Mouse (Mus musculus) ovary, postnatal 14 days (tissue): Measurements from ENCODE around the gene Hist1h2ac.
A peak's percentile ranks its signal among the peaks of the same experiment; 100 is the strongest.
"Not testable (repeated sequence)": the region's sequence is repeated elsewhere in the genome, so short reads cannot be mapped to it uniquely, and the experiment has no call there.

Source experiments
- DNase-seq: peaks from one replicate; pipeline ENCODE4 v3.0.0; 2022; ENCODE audit warnings: low spot score

Gene Hist1h2ac

DNA sequence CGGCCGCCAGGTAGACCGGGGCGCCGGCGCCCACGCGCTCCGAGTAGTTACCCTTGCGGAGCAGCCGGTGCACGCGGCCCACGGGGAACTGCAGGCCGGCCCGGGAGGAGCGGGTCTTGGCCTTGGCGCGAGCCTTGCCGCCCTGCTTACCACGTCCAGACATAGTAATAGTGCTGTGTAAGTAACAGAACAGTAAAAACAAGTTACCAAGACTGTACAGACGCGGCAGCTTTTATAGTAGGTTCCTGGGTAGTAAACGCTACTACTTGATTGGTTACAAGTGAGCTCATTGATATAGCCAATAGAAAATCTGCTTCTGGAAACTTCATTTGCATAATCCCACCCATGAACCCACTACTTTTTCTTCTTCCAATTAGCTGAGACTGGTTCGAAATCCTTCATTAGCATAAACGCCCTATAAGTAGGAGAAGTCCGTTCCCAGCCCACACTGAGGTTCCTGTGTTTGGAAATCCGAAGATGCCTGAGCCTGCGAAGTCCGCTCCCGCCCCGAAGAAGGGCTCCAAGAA, at the start of gene Hist1h2ac, which contains the start of gene Hist1h2bc:
Gene Hist1h2ac (minus strand): TSS at position 194 of the 527 bp plus-strand sequence.
Gene Hist1h2bc (plus strand): TSS at position 445 of the 527 bp plus-strand sequence.
- peak; percentile 65 for DNase-seq

DNA sequence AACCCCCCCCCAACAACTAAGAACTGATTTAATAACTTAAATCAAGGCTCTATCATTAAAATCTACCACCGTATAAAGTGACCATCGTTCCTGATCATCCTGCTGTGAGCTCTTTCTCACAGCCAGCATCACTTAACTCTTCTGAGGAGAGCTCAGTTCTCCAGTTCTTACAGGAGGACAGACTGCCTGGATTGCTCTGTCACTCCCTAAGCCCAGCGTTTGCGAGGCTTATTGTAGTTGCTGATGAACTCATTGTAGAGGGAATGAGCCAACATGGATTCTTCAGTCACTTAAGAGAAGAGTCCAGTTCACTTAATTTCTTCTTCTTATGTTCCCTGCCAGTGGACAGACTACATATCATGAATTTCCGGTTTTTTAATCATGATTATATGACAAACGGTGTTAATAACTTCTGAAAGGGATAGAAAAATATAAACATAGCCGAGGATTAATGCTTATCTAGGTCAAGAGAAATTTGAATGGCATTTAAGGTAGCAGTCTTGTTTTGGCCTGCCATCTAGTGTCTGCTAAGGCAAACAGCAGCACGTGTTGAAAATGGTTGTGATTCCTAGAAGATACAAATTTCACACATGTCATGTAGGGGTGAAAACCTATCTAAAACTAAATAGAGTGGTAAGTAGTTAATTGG, 48.5 kb upstream of the Hist1h2ac start:
- no peak for DNase-seq

DNA sequence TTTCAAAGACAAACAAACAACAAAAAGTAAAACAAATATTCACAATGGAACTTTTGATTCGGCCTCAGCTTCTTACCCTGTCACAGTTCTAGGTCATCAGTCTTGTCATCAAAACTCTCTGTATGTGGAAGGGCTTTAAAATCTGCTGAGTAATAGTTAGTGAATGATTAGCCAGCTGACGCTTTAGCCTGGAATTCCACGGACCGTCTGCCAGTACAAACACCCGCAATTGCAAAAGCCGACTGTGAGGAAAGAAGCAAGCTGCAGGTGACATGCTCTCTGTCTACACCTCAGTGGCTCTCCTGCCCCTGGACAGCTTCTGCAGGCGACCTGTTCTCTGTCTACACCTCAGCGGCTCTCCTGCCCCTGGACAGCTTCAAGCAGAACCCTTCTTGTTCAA, 46.7 kb upstream of the Hist1h2ac start:
- DNase-seq, result no peak

DNA sequence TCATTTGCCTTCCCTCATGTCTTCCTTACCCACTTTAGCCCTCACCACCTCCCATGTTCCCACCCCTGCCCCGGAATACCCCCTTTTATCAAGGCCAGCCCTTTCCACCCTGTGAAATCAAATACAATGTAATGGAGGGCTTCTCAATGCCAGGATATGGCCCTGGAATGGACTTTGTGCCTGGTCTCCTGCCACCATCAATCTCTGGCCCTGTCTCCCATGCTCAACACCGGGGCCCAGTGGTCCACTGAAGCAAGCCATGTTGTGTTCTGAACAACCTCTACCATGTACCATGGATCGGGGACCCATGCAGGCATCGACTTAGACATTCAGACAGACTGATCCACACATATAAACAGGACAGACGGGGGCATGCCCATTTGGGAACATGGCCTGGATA, 46.0 kb upstream of the Hist1h2ac start:
- no peak for DNase-seq

DNA sequence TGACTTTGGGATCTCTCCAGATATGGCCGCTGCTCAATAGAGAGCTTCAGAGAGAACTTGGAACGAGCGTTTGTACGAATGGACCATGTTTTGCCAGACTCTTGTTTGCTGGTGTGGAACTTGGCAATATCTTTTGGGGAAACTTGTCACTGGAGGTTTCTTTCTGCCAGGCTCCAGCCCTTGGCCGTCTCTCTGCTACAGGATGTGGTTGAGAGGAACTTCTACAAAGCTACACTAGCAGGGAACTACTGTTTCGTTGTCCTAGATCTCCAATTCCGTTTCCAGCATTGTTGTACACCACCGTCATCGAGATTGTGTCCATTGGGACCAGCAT, 45.4 kb upstream of the Hist1h2ac start:
- DNase-seq, result no peak

DNA sequence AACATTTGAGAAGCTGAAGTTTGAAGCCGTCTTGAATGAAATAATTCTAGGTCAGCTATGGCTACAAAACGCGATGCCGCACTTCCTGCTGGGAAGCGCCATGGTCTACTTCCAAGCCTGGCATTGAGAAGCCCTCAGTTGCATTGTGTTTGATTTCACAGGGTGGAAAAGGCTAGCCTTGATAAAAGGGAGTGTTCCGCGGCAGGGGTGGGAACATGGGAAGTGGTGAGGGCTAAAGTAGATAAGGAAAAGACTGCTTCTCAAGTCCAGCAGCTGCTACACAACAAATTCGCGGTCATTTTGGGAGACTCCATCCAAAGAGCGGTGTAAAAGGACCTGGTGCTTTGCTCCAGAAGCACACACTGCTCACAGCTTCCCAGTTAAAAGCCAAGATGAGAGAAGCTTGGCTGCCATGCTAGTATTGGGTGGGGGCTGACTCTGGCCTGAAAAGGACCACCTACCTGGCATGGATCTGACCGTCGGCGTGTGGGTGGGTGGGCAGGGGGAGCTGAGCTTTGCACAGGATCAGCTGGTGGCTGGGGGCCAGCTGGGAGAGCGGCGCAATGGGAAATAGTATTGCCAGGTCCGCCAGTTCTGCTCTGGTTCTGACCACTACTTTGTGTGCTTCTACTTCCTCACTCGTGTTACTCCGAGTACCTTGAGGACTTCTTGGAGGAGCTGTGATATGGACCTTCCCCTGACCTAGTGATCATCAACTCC, 44.9 kb upstream of the Hist1h2ac start:
- DNase-seq, result no peak

DNA sequence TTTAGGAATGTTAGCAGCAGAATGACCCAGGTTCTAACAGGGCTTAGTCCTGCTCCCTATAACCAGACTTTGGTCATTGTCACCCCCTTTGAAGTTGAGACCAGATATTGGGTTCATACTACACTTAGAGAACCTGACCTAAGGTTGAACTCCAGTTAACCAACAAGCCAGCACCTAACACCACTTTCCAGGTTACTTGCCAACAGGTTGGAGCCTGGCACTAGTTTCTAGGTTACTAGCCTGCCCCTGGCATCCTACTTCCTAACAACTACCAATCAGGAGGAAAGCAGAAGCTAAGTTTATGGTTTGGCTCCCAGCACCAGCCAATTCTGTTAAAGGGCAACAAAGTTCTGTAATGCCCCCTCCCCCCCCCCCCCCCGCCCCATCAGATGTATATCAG, 41.5 kb upstream of the Hist1h2ac start:
- no peak for DNase-seq

DNA sequence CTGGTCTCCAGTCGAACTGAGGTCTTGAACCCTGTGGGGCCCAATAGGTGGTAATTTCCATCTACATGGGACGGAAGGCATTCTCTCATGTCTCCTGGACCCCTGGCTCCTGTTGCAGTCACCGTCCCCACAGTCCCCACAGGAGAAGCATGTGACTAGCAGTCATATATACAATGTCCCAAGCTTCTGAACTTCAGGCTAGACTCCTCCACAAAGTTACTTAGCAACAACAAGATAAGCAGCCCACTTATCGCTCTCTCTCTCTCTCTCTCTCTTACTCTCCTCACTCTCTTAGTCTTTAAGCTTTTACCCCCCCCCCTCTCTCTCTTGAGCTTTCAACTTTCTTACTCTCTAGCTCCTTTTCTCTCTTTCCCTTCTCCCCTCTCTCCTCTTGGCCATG, 40.5 kb upstream of the Hist1h2ac start:
- DNase-seq, result no peak

DNA sequence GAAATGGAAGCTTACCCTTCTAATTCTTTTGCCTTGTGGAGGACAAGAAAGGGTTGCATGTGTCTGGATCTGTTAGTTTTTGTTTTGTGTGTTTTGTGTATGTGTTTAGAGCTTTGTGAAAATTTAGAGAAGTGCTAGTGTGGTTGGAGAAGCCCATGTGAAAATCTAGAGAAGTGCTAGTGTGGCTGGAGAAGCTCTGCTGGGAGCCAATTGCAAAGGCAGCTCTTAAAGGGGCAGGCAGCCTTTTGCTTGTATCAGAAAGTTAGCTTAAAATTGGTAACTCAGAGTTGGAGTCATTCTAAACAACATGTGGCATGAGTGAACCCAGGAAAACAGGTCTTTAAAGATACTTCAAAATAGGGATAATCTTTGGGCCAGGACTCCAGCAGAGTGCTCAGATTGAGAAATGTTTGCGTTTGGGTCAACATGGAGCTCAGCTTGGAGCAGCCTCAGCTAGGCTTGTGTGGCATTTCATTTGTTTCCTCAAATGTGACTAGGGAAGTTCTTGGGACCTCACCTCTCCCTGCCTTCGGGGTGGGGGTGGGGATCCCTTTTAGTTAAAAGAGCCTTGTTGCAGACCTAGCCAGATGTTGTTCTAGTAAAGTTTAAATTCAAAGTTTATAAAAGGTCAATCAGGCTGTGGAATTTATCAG, 34.0 kb upstream of the Hist1h2ac start:
- DNase-seq, result not testable (repeated sequence)

DNA sequence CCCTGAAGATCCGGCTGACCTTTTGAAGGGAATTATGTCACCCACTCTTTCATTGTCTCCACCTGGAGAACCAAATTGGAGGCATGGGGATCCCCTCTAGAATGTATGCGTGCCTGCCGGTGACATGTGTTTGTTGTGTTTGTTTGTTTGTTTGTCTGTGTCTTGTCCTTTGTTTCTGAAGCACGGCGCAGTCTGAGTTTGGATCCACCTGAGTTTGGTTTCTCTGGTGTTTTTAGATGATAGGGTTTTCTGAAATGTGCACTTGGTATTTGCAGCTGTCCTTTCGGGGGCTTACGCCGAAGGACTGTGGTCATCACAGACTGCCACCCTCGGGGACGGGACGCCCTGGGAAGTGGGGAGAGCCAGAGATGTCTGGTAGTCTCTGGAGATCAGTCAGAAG, 33.4 kb upstream of the Hist1h2ac start:
- no peak for DNase-seq

DNA sequence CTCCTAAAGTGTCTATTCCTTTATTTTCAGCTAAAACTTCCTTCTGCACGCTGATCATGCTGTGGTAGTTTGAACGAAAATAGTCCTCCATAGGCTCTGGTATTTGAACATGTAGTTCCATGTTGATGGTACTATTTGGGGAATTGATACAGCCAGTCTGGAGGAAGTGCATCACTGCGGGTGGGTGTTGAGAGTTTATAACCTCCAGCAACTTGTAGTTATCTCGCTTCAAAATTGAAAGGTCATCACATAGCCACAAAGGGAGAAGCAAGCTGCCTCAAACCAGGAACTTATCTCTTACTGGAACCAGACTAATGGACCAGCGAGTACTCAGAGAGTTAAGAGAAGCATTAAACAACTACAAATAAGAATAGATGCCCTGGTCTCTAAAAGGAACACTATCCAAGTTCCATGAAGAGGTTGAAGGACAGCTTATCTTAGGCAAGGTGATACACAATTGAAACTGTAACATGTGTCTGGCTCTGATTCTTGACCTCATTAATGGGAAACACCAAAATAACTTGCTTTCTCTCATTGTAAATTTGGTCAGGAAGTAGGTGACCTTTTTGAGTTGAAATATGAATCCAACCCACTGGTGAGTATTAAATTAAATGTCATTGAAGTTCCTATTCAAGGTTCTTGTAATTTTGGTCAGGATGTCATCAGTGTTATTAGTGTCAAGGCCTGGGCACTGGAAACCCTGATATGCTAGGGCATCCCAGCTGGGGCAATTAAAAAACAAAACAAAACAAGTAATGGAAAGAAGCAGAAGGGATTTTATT, 32.7 kb upstream of the Hist1h2ac start:
- DNase-seq, result no peak

DNA sequence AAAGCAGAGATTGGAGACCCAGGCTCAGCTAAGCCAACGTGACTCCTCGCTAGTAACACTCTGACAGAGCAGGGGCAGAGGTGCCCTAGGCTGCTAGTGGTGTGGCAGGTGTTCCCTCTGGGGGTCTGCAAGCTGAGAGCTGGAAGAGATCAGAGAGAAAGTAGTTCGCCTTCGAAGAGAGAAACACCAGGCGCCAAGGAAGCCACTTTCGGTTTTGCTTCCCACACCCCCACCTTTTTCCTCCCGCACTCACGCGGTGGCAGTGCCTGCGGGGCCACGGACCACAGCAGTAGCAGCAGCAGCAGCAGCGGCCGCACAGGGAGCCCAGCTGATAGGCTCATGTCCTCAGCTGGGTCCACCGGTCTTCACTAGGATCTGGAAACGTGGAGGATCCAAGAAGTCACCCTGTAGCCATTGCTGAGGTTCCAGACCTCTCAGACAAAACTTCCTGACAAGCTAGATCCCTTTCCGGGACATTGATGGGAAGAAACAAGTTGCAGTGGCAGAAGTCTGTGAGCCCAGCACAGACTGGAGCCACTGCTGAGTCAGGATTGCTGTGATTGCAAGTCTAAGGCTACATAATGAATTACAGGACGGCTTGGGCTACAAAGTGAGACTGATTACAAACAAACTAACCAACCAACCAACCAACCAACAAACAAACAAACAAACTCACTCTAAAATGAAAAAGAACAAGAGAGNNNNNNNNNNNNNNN, 26.8 kb upstream of the Hist1h2ac start, which contains the start of gene Hfe:
Gene Hfe (minus strand): TSS at position 481 of the 716 bp plus-strand sequence.
- DNase-seq, result peak; percentile 24

DNA sequence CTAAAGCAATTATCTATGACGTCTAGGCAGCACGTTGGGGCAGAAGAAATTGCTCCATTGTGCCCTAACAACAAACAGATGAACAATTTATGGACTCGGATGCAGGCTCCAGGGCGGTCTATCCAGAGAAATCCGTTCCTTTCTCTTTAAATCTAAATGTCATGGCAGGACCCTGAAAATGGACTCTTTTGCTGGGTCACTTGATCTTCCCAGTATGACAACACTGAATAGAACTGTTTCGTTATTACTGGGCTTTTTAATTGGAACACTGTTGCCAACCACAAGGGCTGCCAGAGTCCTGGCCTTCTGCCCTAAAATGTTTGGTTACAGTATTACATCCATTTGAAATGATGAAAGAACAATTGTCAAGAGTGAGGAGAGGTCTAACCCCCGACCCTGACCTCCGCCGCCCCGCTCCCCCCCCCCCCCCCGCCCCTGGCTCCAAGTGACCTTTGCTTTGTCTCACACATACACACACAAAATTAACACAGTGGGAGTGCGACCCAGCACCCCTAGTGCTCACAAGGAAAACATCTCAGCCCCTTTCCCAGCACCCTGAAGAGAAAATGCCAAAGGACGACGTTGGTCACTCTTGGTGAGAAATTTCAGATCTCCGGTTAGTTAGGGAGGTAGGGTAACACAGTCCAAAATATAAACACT, 26.1 kb upstream of the Hist1h2ac start:
- DNase-seq, result no peak

DNA sequence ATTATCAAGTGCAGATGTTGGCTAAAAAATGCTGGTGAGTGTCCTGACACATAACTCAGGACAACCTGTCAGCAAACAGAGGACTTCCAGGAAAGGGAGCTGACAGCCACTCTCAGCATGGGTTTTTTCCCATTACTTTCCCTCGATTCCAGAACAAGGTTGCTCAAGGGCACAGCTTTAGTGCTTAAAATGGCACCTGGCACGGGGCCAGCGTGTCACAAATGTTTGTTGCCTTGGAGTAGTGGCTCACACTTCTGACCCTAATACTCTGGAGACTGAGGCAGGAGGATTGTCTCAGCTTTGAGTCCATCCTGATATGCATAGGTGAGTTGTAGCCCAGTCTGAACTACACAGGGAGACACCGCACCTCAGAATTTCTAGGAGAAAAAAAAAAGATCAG, 24.9 kb upstream of the Hist1h2ac start:
- no peak for DNase-seq

DNA sequence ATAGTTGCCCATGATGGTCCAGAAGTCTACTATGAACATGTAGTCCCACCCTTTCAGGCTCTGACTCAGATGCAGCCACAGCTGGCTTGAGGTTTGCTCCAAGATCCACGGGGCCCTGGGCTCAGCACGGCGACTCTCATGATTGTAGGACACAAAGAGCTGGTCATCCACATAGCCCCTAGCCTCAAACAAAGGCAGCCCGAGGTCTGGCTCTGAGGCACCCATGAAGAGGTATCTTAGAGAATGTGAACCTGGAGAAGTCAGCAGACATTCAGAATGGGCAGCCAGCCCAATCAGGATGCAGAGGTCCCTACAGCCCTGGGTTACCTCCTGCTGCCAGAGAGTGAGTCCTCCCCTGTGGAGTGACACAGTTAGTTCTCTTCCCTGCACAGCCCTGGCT, 24.3 kb upstream of the Hist1h2ac start:
- DNase-seq, result no peak

DNA sequence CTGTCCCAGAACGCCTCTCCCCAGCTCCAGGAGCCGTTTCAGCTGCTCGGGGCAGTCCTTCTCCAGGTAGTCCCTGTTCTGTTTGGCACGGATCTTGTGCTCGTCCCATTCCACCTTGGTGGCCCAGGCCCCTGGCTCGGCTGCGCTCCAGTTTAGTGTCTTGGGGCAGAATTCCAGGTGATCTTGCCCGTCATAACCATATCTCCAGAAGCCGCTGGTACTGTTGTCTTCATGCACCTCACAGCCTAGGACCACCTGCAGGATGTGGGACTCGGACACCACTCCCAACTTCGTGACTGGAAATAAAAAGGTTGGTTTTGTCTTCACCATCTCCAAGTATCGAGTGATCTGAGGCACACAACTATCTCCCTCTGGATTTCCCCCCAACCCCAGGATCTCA, 23.0 kb upstream of the Hist1h2ac start:
- DNase-seq, result no peak

DNA sequence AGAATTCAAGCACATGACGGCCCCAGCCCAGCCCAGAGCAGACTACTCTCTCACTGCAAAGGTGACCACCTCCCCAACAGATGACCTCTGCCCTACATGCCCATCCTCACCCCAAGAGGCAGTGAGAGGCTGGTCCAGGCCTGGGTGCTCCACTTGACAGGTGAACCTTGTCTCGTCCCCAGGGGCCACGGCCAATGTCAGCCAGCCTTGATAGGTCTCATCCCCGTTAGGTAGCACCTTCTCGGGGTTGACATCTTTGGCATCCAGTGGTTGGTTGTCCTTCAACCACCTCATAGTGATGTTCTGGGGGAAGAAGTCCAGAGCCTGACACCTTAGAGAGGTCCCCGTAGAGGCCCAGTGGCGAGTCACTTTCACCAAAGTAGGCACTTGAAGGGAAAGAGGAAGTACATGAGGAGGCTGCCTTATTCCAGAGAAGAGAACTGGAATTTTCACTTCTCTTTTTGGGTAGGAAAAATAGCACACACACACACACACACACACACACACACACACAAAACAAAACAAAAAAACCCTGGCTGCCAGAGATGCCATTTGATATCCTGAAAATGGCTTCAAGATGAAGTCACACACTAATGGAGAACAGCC, 22.1 kb upstream of the Hist1h2ac start:
- no peak for DNase-seq

DNA sequence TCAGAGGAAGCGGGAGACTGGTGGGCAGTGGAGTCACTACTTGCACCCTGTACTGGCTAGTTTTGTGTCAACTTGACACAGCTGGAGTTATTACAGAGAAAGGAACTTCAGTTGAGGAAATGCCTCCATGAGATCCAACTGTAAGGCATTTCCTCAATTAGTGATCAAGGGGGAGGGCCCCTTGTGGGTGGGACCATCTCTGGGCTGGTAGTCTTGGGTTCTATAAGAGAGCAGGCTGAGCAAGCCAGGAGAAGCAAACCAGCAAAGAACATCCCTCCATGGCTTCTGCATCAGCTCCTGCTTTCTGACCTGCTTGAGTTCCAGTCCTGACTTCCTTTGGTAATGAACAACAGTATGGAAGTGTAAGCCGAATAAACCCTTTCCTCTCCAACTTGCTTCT, 19.1 kb upstream of the Hist1h2ac start:
- DNase-seq, result not testable (repeated sequence)

DNA sequence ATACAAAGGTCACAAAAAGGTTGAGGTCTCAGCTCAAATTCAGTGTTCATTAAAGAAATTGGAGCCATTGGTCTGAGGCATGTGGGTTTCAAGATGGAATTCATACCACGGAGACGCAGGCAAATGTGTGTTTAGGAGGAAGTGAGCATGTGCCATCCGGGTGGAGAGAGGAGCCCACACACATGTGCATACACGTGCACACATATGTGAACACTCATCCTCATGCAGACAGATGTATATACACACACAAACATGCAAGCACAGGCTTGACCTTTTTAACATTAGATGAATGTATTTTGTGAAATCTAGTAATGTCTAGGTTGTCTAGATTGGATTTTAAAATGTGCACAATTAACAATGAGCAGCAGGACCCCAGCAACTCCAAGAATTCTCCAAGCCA, 18.5 kb upstream of the Hist1h2ac start:
- no peak for DNase-seq

DNA sequence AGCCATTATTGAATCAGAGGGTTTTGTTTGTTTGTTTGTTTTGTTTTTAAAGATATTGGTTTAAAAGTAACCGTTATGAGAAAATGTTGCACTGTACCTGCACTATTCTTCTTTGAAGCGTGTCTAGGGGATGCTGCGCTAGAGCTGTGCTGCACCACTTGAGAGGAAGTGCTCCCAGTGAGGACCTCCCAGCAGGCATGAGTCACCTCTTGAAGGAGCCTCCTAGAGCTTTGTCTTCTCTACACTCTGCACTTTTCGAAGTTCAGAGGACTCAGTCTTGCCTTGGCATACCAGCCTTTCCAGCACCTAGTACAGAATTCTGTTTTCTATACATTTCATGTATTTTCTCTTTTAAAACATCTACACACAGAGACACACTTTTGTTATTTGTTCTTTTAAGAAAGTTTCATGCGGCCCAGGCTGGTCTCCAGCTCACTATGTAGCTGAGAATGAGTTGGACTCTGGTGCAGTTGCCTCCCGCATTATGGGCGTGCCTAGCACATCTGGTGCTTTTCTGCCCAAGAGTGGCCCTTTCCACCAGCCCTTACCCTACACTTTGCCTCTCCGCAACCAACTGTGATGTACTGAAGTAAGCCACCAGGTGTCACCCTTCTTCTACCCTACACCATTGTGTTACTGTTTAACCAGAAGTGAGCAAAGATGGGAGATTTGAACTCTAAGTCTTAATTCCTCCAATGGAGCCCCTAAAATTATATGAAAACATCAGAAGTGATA, 17.2 kb upstream of the Hist1h2ac start:
- DNase-seq, result peak; percentile 63
